Mouse (Mus musculus): ENCODE results near the gene Samd5. TPM values are rescaled to one million over a fixed set of nuclear protein-coding genes. Genes with fewer than 3 reads are reported as not detected.
A peak's percentile ranks its signal among the peaks of the same experiment; 100 is the strongest.

Gene Samd5
- total RNA-seq, 2 experiments from 2014 or later = 6.2 to 6.7 TPM

GRCm38 (mm10) chr10:9594666-9595065 lies 80.3 kb downstream of the Samd5 start:
- no peak for DNase-seq
- intact Hi-C loops (cut with DNase I) = no loop called here

GRCm38 (mm10) chr10:9590606-9591005 lies 84.4 kb downstream of the Samd5 start:
- no peak for DNase-seq
- intact Hi-C loops (cut with DNase I) = no loop called here

DNA sequence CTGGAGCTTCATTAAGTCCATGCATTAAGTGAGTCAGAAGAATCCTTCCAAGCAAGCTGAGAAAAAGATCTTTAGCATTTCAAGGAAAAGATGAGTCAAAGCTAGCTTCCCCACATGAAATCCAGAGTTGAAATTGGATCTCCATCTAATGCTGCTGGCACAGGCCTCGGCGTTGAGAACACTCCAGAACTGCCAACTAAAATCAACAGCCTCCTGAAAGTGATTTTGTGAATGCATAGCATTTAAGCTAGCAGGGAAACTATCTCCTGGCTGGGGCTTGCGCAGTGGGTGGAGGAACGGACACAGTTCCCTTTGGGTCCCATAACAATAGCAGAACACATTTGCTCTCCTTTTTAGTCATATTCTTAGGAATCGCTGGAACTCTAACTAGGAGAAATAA lies 88.7 kb downstream of the Samd5 start:
- intact Hi-C loops (cut with DNase I) = no loop called here
- DNase-seq = no peak

DNA sequence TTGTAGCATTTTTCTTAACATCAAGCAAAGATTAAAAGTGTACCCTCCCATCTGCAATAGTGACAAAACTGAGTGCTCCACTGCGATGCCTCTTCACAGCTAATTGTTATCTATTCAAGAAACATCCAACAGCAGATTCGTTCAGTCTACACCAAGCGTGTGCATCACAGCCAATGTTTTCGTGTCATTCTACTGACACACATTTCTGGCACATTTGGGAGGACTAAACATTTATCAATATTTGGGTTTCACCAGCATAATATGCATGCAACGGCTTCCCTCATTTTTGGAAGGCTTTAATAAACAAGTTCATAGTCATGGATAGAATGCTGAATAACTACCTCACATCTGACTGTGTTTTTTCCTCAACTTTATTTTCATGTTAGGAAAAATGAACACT lies 95.6 kb downstream of the Samd5 start:
- DNase-seq = no peak
- intact Hi-C loops (cut with DNase I) = loop anchor here (10.0 kb wide), 2 partner anchors 165 to 525 kb away; no protein-coding TSS in a partner anchor

- peak; percentile 70 to 79 for DNase-seq
Observed at GRCm38 (mm10) chr10:9575605-9576004, 99.4 kb downstream of the Samd5 start.

DNA sequence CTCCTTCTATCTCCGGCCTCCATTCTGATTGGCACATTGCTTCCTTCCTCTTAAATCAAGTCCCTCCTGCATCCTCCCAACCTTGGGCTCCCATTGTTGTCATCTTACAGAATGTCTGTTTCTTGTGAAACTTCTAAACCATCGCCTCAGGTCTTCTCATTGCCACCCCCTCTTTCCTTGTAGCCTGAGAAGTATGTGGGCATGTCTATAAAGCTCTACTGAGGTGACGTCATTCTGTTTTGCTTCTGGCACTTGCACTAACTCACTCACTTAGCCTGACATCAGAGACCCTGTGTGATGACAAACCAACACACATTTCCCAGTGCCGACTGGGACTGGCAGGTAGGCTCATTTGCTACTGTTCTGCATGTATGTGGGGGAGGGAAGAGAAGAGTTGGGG lies 100.9 kb downstream of the Samd5 start:
- intact Hi-C loops (cut with DNase I) = loop anchor here (10.0 kb wide), 2 partner anchors 171 to 519 kb away; no protein-coding TSS in a partner anchor
- no peak for DNase-seq

More at GRCm38 (mm10) chr10:9575605-9576004, 99.4 kb downstream of the Samd5 start:
- intact Hi-C loops (cut with DNase I) = loop anchor here (1.0 to 10.0 kb wide), 3 partner anchors 102 to 521 kb away; no protein-coding TSS in a partner anchor

Other genes starting within 250 kb of the Samd5 start
- gene Stxbp5, start 225.9 kb upstream of the Samd5 start, total RNA-seq (2021) = 10 to 100 TPM; 12.4 to 15.2 TPM

Measured in heart, postnatal 14 days (tissue).